Mouse (Mus musculus) gonadal fat pad, adult 2 months (tissue): ENCODE measurements around the gene Atg10. TPM values are rescaled to one million over a fixed set of nuclear protein-coding genes. Genes with fewer than 3 reads are reported as not detected.

Experiments
- DNase-seq: peaks from one replicate; pipeline ENCODE4 v3.0.0-alpha.2; 2012; ENCODE audit warnings: low read depth
- polyA plus RNA-seq: library from polyadenylated mRNA; depleted of rRNA; stranded (reverse); fragments of >200 nt; gene quantifications from 2 replicates; pipeline ENCODE4 v1.2.3, GENCODE M21; 2012; rRNA removed

Gene Atg10
- polyA plus RNA-seq, 1 experiment: 4.7 TPM

DNA sequence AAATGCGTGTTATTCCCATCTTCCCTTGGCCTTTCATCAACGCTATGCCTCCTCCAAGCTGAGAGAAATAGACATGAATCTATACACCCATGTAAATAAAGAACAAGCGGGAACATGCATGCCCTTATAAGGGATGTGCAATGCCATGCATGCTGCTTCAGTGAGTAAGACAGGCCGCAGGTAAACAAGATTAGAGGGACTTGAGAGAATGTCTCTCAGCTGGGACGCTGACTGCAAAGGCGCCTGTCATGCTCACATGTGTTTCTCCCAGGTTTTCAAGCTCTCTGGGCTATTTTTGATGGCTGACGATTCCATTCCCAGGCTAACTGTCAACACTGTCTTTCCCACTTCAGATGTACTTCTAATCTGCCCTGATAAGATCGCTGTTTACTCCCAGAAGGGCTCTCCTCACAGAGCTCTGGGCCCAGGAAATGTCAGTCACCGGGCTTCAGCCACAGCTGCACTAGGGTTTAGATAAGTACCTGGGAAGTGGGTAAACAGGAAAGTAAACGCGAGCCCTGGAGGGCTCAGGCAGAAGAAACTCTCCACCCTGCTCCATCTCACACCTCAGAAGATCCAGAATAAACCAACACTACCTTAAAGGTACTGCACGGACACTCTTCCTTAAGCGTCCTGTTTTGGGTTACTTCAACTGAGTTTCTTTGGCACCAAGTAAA is 337.8 kb downstream of the Atg10 start:
- DNase-seq: no peak

Other genes starting within 250 kb of the Atg10 start
- gene Ssbp2, start 236.3 kb upstream of the Atg10 start, polyA plus RNA-seq: 19.5 and 22.5 TPM in 2 replicates